8 mouse cellular contexts compared by ENCODE assay signal in the genomic region with DNA sequence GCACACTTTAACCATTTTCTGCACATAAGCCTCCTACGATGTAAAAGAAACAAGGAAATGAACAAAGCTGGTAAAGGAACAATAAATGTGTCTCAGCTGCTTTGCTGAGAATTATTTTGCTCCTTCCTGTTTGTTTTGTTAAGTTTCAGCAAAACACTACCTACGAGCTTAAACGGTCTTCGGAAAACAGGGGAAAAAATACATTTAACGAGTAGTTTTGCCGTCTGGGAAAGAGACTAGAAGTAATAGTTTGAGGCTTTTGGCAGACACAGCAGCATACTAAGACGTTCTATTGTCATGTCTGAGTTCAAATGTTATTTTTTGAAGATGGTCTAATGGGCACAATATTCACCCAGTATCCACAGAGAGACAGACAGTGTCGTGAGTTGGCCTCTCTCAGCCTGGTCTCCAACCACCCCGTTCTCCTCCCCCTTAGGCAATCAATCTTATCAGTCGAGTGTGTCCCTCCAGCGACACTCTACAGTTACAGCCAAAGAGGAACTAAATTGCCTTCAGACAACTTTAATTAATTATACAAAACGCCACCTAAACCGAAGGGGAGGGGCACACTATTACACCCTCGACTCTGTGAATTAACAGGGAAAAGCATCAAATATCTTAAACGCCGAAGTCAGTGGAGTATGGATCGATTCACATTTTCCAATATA. TPM values are rescaled to one million over a fixed set of nuclear protein-coding genes. Genes with fewer than 3 reads are reported as not detected.
DNase-seq lines count a peak whose midpoint lies in the region; ATAC-seq and TF ChIP-seq lines count a peak whose summit lies in the region.

No protein-coding gene starts in this region.

- 21% methylated on average over 17 of the region's 17 CpGs for WGBS in lung, embryonic 15.5 days
- WGBS in limb, embryonic 14.5 days, result 25% methylated on average over 17 of the region's 17 CpGs
- WGBS in neural tube, embryonic 14.5 days, result 34% methylated on average over 17 of the region's 17 CpGs

- ATAC-seq in lung, embryonic 15.5 days (ENCODE audit: borderline replicate concordance, extremely low read depth, low FRiP score, low TSS enrichment), result no peak
- no peak for ATAC-seq in limb, embryonic 14.5 days (ENCODE audit: low FRiP score, low read depth)
- ATAC-seq in neural tube, embryonic 14.5 days (ENCODE audit: low read depth), result no peak

- peaks cover 6% of the 10 kb centered on the region; the same call in 1 of the 2 replicates for H3K27me3 ChIP-seq in lung, embryonic 15.5 days
- H3K27me3 ChIP-seq in limb, embryonic 14.5 days (ENCODE audit: control insufficient read depth, insufficient read depth, low read length), result 0 out of 2 replicates have a peak, but pooled peaks cover 2% of the 10 kb centered on the region
- 0 out of 2 replicates have a peak, but pooled peaks cover 3% of the 10 kb centered on the region for H3K27me3 ChIP-seq in neural tube, embryonic 14.5 days (ENCODE audit: control insufficient read depth, insufficient read depth, low read length)

- TF ChIP-seq POLR2A in limb, embryonic 14.5 days (IDR thresholded peaks at IDR 0.05; ENCODE audit: borderline replicate concordance, extremely low read depth, insufficient read depth, insufficient read length), result no peak

- intact Hi-C loops in left cerebral cortex, postnatal 4 days (cut with DNase I), result loop anchor here (5.0 to 10.0 kb wide), 5 partner anchors 369 to 1518 kb away; partner anchors contain the start of gene Elovl4

- H3K9ac ChIP-seq in lung, embryonic 15.5 days, result peak overlapping the region; percentile 53; the same call in 1 of the 2 replicates
- peak overlapping the region; percentile 70 for H3K9ac ChIP-seq in limb, embryonic 14.5 days (ENCODE audit: low read depth, low read length, severe bottlenecking)
- peak overlapping the region; percentile 56; the same call in 1 of the 2 replicates for H3K9ac ChIP-seq in neural tube, embryonic 14.5 days (replicated peaks; ENCODE audit: low read depth, low read length)

- peak overlapping the region; percentile 67 for H3K4me3 ChIP-seq in lung, embryonic 15.5 days
- H3K4me3 ChIP-seq in limb, embryonic 14.5 days (replicated peaks; ENCODE audit: low read length), result peak overlapping the region; percentile 65
- peak overlapping the region; percentile 61 for H3K4me3 ChIP-seq in neural tube, embryonic 14.5 days (ENCODE audit: low read depth, low read length)

- H3K9me3 ChIP-seq in lung, embryonic 15.5 days, result no peaks in the 10 kb centered on the region
- H3K9me3 ChIP-seq in limb, embryonic 14.5 days (ENCODE audit: control insufficient read depth, low read length), result no peaks in the 10 kb centered on the region
- no peaks in the 10 kb centered on the region for H3K9me3 ChIP-seq in neural tube, embryonic 14.5 days (ENCODE audit: control insufficient read depth, low read length)

- no peak for DNase-seq in lung, postnatal 4 days
- DNase-seq in heart, adult 8-10 months (ENCODE audit: low spot score), result peak; percentile 33
- DNase-seq in limb, embryonic 14.5 days (ENCODE audit: low spot score), result no peak
- DNase-seq in left cerebral cortex, postnatal 4 days, result no peak
- DNase-seq in urinary bladder, postnatal 36 days (ENCODE audit: low spot score in 2 of 2), result no peak
- DNase-seq in testis, postnatal 10 days (ENCODE audit: low spot score), result no peak

- H3K36me3 ChIP-seq in lung, embryonic 15.5 days, result no peaks in the 10 kb centered on the region
- H3K36me3 ChIP-seq in limb, embryonic 14.5 days (ENCODE audit: control insufficient read depth, insufficient read depth, low read length), result peaks cover 12% of the 10 kb centered on the region; the same call in 1 of the 2 replicates
- H3K36me3 ChIP-seq in neural tube, embryonic 14.5 days (ENCODE audit: control insufficient read depth, insufficient read depth, low read length), result no peaks in the 10 kb centered on the region

- no peak overlapping the region for H3K27ac ChIP-seq in lung, embryonic 15.5 days
- no peak overlapping the region for H3K27ac ChIP-seq in limb, embryonic 14.5 days (replicated peaks; ENCODE audit: low read depth, low read length)
- H3K27ac ChIP-seq in neural tube, embryonic 14.5 days (ENCODE audit: low read depth, low read length), result no peak overlapping the region

- peaks cover 10% of the 10 kb centered on the region; the same call in 1 of the 2 replicates for H3K4me1 ChIP-seq in lung, embryonic 15.5 days
- H3K4me1 ChIP-seq in limb, embryonic 14.5 days (ENCODE audit: control insufficient read depth, insufficient read depth, low read length), result 0 out of 2 replicates have a peak, but pooled peaks cover 3% of the 10 kb centered on the region
- no peaks in the 10 kb centered on the region for H3K4me1 ChIP-seq in neural tube, embryonic 14.5 days (ENCODE audit: control insufficient read depth, insufficient read depth, low read length)

- peak overlapping the region; percentile 92 for H3K4me2 ChIP-seq in lung, embryonic 15.5 days
- peak overlapping the region; percentile 91 for H3K4me2 ChIP-seq in limb, embryonic 14.5 days (replicated peaks; ENCODE audit: low read depth, low read length, severe bottlenecking)
- peak overlapping the region; percentile 94 for H3K4me2 ChIP-seq in neural tube, embryonic 14.5 days (ENCODE audit: low read depth, low read length)

RNA-seq across cellular contexts. Expression of gene Tent5a, which starts 1.8 kb away (rescaled TPM):
- 8.5 and 9.1 TPM in 2 replicates for polyA plus RNA-seq in lung, embryonic 15.5 days (2015; fragmentation: Nextera tagmentation; extraction: Ambion mirVana)
- 1 to 10 TPM; 5.2 to 9.2 (median 7.7) TPM for total RNA-seq in heart, adult 8-10 months (2022)
- polyA plus RNA-seq in limb, embryonic 14.5 days (2012; rRNA removed), result 18.1 and 18.5 TPM in 2 replicates
- polyA plus RNA-seq in limb, embryonic 14.5 days (2014; fragmentation: Nextera tagmentation; extraction: Ambion mirVana), result 29.3 and 32.4 TPM in 2 replicates
- polyA plus RNA-seq in neural tube, embryonic 14.5 days (2014; fragmentation: Nextera tagmentation; extraction: Ambion mirVana), result 4.6 and 12.3 TPM in 2 replicates
- 1 to 10 TPM; 2.0 to 2.1 TPM for total RNA-seq in left cerebral cortex, postnatal 4 days (2021)

RNA-seq across cellular contexts. Expression of gene Gm11114, which starts 12.8 kb away (rescaled TPM):
- not detected in 2 replicates for polyA plus RNA-seq in lung, embryonic 15.5 days (2015; fragmentation: Nextera tagmentation; extraction: Ambion mirVana)
- total RNA-seq in heart, adult 8-10 months (2022), result not detected
- polyA plus RNA-seq in limb, embryonic 14.5 days (2012; rRNA removed), result not detected in 2 replicates
- polyA plus RNA-seq in limb, embryonic 14.5 days (2014; fragmentation: Nextera tagmentation; extraction: Ambion mirVana), result not detected in 2 replicates
- polyA plus RNA-seq in neural tube, embryonic 14.5 days (2014; fragmentation: Nextera tagmentation; extraction: Ambion mirVana), result not detected in 2 replicates
- total RNA-seq in left cerebral cortex, postnatal 4 days (2021), result not detected
